In genomic region chr12:3323241-3323640, GRCm38 (mm10) we compare ENCODE assay signal across 12 mouse cellular contexts. TPM values are rescaled to one million over a fixed set of nuclear protein-coding genes. Genes with fewer than 3 reads are reported as not detected.
DNase-seq lines count a peak whose midpoint lies in the region; ATAC-seq and TF ChIP-seq lines count a peak whose summit lies in the region.
"Had no signal": no experiment of that assay in that cellular context is flagged by ENCODE, and none has a peak within 500 bp of the region (broad histone marks: within the 10 kb centered on the region; RNA-seq: fewer than 3 reads in every experiment).

No protein-coding gene starts in this region.

- no peak for TF ChIP-seq CTCF in C2C12 (IDR thresholded peaks at IDR 0.05; ENCODE audit: control insufficient read depth, insufficient read depth, insufficient read length)

- no peak overlapping the region for H3K9ac ChIP-seq in embryonic facial prominence, embryonic 14.5 days (ENCODE audit: low read depth, low read length)
- no peak overlapping the region for H3K9ac ChIP-seq in liver, embryonic 12.5 days
- no peak overlapping the region for H3K9ac ChIP-seq in midbrain, embryonic 14.5 days (replicated peaks; ENCODE audit: low read length)
- H3K9ac ChIP-seq: neural tube, embryonic 15.5 days had no signal

- no peaks in the 10 kb centered on the region for H3K79me3 ChIP-seq in C2C12 (ENCODE audit: low read depth)

- H3K27me3 ChIP-seq in embryonic facial prominence, embryonic 14.5 days (replicated peaks; ENCODE audit: control insufficient read depth, insufficient read depth, low read length): no peaks in the 10 kb centered on the region
- no peaks in the 10 kb centered on the region for H3K27me3 ChIP-seq in embryonic facial prominence, embryonic 10.5 days (replicated peaks; ENCODE audit: low read depth, poor library complexity, severe bottlenecking)
- no peaks in the 10 kb centered on the region for H3K27me3 ChIP-seq in C2C12 (ENCODE audit: control insufficient read depth, insufficient read depth, insufficient read length)
- no peaks in the 10 kb centered on the region; the same call in 1 of the 2 replicates for H3K27me3 ChIP-seq in liver, embryonic 12.5 days (replicated peaks)
- H3K27me3 ChIP-seq in midbrain, embryonic 14.5 days (ENCODE audit: control insufficient read depth, insufficient read depth, low read length): no peaks in the 10 kb centered on the region
- H3K27me3 ChIP-seq: neural tube, embryonic 15.5 days had no signal

- no peaks in the 10 kb centered on the region for H3K9me3 ChIP-seq in embryonic facial prominence, embryonic 14.5 days (ENCODE audit: control insufficient read depth, low read length)
- no peaks in the 10 kb centered on the region for H3K9me3 ChIP-seq in embryonic facial prominence, embryonic 10.5 days
- no peaks in the 10 kb centered on the region for H3K9me3 ChIP-seq in liver, embryonic 12.5 days (replicated peaks)
- H3K9me3 ChIP-seq in midbrain, embryonic 14.5 days (ENCODE audit: control insufficient read depth, low read length): no peaks in the 10 kb centered on the region
- H3K9me3 ChIP-seq: limb, embryonic 10.5 days; neural tube, embryonic 15.5 days had no signal

- H3K4me2 ChIP-seq in embryonic facial prominence, embryonic 14.5 days (ENCODE audit: low read depth, low read length): no peak overlapping the region
- no peak overlapping the region for H3K4me2 ChIP-seq in liver, embryonic 12.5 days
- H3K4me2 ChIP-seq in midbrain, embryonic 14.5 days (ENCODE audit: low read length): no peak overlapping the region
- H3K4me2 ChIP-seq: neural tube, embryonic 15.5 days had no signal

- ATAC-seq in embryonic facial prominence, embryonic 14.5 days (ENCODE audit: low read depth): no peak
- ATAC-seq in liver, embryonic 12.5 days: no peak
- ATAC-seq in midbrain, embryonic 14.5 days (ENCODE audit: low FRiP score, low TSS enrichment): no peak
- ATAC-seq: hindbrain, postnatal 0 days had no signal

- no peak overlapping the region for H3K4me3 ChIP-seq in embryonic facial prominence, embryonic 14.5 days (ENCODE audit: low read depth, low read length)
- no peak overlapping the region for H3K4me3 ChIP-seq in embryonic facial prominence, embryonic 10.5 days
- H3K4me3 ChIP-seq in C2C12 (ENCODE audit: insufficient read depth, poor library complexity, severe bottlenecking): no peak overlapping the region
- H3K4me3 ChIP-seq in liver, embryonic 12.5 days: no peak overlapping the region
- H3K4me3 ChIP-seq in midbrain, embryonic 14.5 days (replicated peaks; ENCODE audit: low read depth, low read length): no peak overlapping the region
- H3K4me3 ChIP-seq: limb, embryonic 10.5 days; neural tube, embryonic 15.5 days had no signal

- H3ac ChIP-seq in C2C12 (ENCODE audit: control insufficient read depth, insufficient read length, low read depth): no peak overlapping the region

- no peaks in the 10 kb centered on the region for H3K36me3 ChIP-seq in embryonic facial prominence, embryonic 14.5 days (ENCODE audit: control insufficient read depth, insufficient read depth, low read length)
- no peaks in the 10 kb centered on the region for H3K36me3 ChIP-seq in embryonic facial prominence, embryonic 10.5 days (replicated peaks)
- H3K36me3 ChIP-seq in C2C12 (ENCODE audit: control insufficient read depth, insufficient read depth): no peaks in the 10 kb centered on the region
- no peaks in the 10 kb centered on the region for H3K36me3 ChIP-seq in liver, embryonic 12.5 days
- no peaks in the 10 kb centered on the region for H3K36me3 ChIP-seq in midbrain, embryonic 14.5 days (ENCODE audit: control insufficient read depth, insufficient read depth, low read length)
- H3K36me3 ChIP-seq: limb, embryonic 10.5 days; neural tube, embryonic 15.5 days had no signal

- 79% methylated on average over 6 of the region's 6 CpGs for WGBS in embryonic facial prominence, embryonic 14.5 days
- 77% methylated on average over 6 of the region's 6 CpGs for WGBS in embryonic facial prominence, embryonic 10.5 days
- 59% methylated on average over 6 of the region's 6 CpGs for WGBS in liver, embryonic 12.5 days (ENCODE audit: insufficient replicate concordance)
- WGBS in midbrain, embryonic 14.5 days: 80% methylated on average over 6 of the region's 6 CpGs

- no peaks in the 10 kb centered on the region for H3K4me1 ChIP-seq in embryonic facial prominence, embryonic 14.5 days (ENCODE audit: control insufficient read depth, insufficient read depth, low read length)
- no peaks in the 10 kb centered on the region for H3K4me1 ChIP-seq in embryonic facial prominence, embryonic 10.5 days
- peaks cover 11% of the 10 kb centered on the region; the same call in 1 of the 2 replicates for H3K4me1 ChIP-seq in liver, embryonic 12.5 days
- no peaks in the 10 kb centered on the region for H3K4me1 ChIP-seq in midbrain, embryonic 14.5 days (ENCODE audit: control insufficient read depth, insufficient read depth, low read length)
- H3K4me1 ChIP-seq: limb, embryonic 10.5 days; neural tube, embryonic 15.5 days had no signal

- peak; percentile 10 for DNase-seq in embryonic facial prominence, embryonic 14.5 days (ENCODE audit: low spot score)
- DNase-seq in embryonic facial prominence, embryonic 10.5 days (ENCODE audit: low spot score): no peak
- DNase-seq in frontal cortex, postnatal 36 days (ENCODE audit: low spot score in 2 of 2): peak; percentile 50 to 68
- peak; percentile 28 to 39 for DNase-seq in left cerebral cortex, postnatal 14 days (ENCODE audit: low spot score in 2 of 2)
- DNase-seq in embryo, embryonic 10 days (ENCODE audit: low spot score): no peak
- no peak for DNase-seq in midbrain, embryonic 14.5 days

- intact Hi-C loops in left cerebral cortex, postnatal 14 days (cut with DNase I): no loop called here

- no peaks in the 10 kb centered on the region for H3K79me2 ChIP-seq in C2C12 (ENCODE audit: control insufficient read depth, insufficient read depth)

- H3K27ac ChIP-seq in embryonic facial prominence, embryonic 14.5 days (replicated peaks; ENCODE audit: low read depth, low read length): no peak overlapping the region
- H3K27ac ChIP-seq in embryonic facial prominence, embryonic 10.5 days (replicated peaks): no peak overlapping the region
- H3K27ac ChIP-seq in liver, embryonic 12.5 days: no peak overlapping the region
- H3K27ac ChIP-seq in midbrain, embryonic 14.5 days (replicated peaks; ENCODE audit: low read depth, low read length): no peak overlapping the region
- H3K27ac ChIP-seq: hindbrain, postnatal 0 days; limb, embryonic 10.5 days; macrophage; neural tube, embryonic 15.5 days had no signal

TF ChIP-seq in C2C12, 6 proteins besides CTCF, POLR2A, EP300 and RAD21:
- peak; percentile 18 for TF ChIP-seq FOSL1 (IDR thresholded peaks at IDR 0.05; ENCODE audit: insufficient read depth, low read length, poor library complexity, severe bottlenecking)
- TF ChIP-seq MYOG (IDR thresholded peaks at IDR 0.05; ENCODE audit: control insufficient read depth, extremely low read depth, insufficient read length): no peak
- TF ChIP-seq MYOD1 (IDR thresholded peaks at IDR 0.05; ENCODE audit: control insufficient read depth, insufficient read length, low read depth): peak; percentile 37
TF ChIP-seq in C2C12: peak in this region for 2.

RNA-seq across cellular contexts. Expression of gene Rab10, which starts 13.5 kb away (rescaled TPM):
- polyA plus RNA-seq in embryonic facial prominence, embryonic 14.5 days (2014; fragmentation: Nextera tagmentation; extraction: Ambion mirVana): 98.7 and 98.8 TPM in 2 replicates
- 73.8 and 76.4 TPM in 2 replicates for polyA plus RNA-seq in embryonic facial prominence, embryonic 10.5 days (2016; fragmentation: Nextera tagmentation; extraction: Ambion mirVana)
- polyA plus RNA-seq in C2C12 (2012; fragmentation: generic; extraction: Trizol): 50.2 TPM
- total RNA-seq in left cerebral cortex, postnatal 14 days (2021): 100 to 1,000 TPM; 168 to 172 TPM
- 79.4 and 80.8 TPM in 2 replicates for polyA plus RNA-seq in liver, embryonic 12.5 days (2016; fragmentation: Nextera tagmentation; extraction: Ambion mirVana)
- 145 and 176 TPM in 2 replicates for polyA plus RNA-seq in midbrain, embryonic 14.5 days (2014; fragmentation: Nextera tagmentation; extraction: Ambion mirVana)

RNA-seq across cellular contexts. Expression of gene Kif3c, which starts 41.7 kb away (rescaled TPM):
- polyA plus RNA-seq in embryonic facial prominence, embryonic 14.5 days (2014; fragmentation: Nextera tagmentation; extraction: Ambion mirVana): 11.1 and 13.4 TPM in 2 replicates
- polyA plus RNA-seq in embryonic facial prominence, embryonic 10.5 days (2016; fragmentation: Nextera tagmentation; extraction: Ambion mirVana): 18.4 and 20.5 TPM in 2 replicates
- 17.4 TPM for polyA plus RNA-seq in C2C12 (2012; fragmentation: generic; extraction: Trizol)
- total RNA-seq in left cerebral cortex, postnatal 14 days (2021): 100 to 1,000 TPM; 210 to 212 TPM
- 1.7 and 1.9 TPM in 2 replicates for polyA plus RNA-seq in liver, embryonic 12.5 days (2016; fragmentation: Nextera tagmentation; extraction: Ambion mirVana)
- polyA plus RNA-seq in midbrain, embryonic 14.5 days (2014; fragmentation: Nextera tagmentation; extraction: Ambion mirVana): 72.0 and 78.2 TPM in 2 replicates

Comparison
In these comparisons a context has a peak if more than half of its experiments do, and no peak if none do; other contexts are left out.
1. DNase-seq: peak in embryonic facial prominence, embryonic 14.5 days (single experiment), frontal cortex, postnatal 36 days (2 of 2) and left cerebral cortex, postnatal 14 days (2 of 2); none in embryonic facial prominence, embryonic 10.5 days (single experiment), embryo, embryonic 10 days (single experiment) and midbrain, embryonic 14.5 days (single experiment).